Mouse (Mus musculus) lung, adult 2 months (tissue): Measurements from ENCODE around the gene Ccdc43.

ENCODE experiments used
- CTCF ChIP-seq: fragments of 200-500 bp; IDR thresholded peaks from 2 replicates; pipeline ENCODE4 v1.5.1; 2011; ENCODE audit warnings: mild to moderate bottlenecking, low read length, control low read depth; ENCODE audit not compliant: insufficient read depth
- POLR2A ChIP-seq: fragments of 200-500 bp; IDR thresholded peaks from 2 replicates; pipeline ENCODE4 v1.6.1; 2011; ENCODE audit warnings: low read depth, mild to moderate bottlenecking, control low read depth, low read length, borderline replicate concordance; ENCODE audit errors: extremely low read depth

DNA sequence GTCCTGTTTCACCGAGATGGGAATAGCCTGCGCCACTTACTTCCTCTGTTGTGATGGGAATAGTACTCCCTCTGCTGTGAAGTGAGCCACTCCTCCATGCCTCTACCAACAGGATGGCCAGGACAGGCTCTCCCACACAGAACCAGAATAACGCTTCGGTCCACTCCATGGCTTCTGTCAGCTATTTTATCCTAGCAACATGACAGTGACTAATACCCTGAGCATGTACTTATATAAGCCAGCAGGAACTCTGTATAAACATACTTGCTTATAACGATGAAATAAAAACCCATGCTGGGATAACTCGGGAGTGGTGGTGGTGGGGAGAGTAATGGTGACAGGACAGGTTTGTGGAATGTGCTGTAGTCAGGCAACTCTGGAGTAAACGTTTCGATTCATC is 41.7 kb downstream of the Ccdc43 start:
- TF ChIP-seq POLR2A (no peak), CTCF (no peak)
